Mouse (Mus musculus): ENCODE measurements around the gene Ercc6.
A peak's percentile ranks its signal among the peaks of the same experiment; 100 is the strongest.

The Ercc6 gene

DNA sequence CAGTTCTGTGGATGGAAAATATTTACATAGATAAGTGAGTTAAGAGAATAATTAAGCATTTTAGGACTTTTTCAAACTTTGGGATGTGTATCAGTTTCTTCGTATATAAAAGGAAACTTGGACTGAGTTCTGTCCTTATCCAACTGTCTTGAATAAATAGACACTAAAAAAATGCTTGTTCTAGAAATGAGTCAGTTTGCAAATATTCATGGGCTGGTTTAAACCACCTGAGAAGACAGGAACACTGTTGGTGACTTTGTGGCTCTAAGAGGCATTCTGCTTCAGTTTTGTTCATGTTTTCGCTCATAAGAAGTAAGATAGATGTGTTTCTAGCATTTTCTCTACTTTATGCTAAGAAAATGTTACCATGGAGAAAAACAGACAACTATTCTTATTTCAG lies 5.2 kb downstream of the Ercc6 start:
- DNase-seq (ENCODE audit: low spot score): no peak

DNA sequence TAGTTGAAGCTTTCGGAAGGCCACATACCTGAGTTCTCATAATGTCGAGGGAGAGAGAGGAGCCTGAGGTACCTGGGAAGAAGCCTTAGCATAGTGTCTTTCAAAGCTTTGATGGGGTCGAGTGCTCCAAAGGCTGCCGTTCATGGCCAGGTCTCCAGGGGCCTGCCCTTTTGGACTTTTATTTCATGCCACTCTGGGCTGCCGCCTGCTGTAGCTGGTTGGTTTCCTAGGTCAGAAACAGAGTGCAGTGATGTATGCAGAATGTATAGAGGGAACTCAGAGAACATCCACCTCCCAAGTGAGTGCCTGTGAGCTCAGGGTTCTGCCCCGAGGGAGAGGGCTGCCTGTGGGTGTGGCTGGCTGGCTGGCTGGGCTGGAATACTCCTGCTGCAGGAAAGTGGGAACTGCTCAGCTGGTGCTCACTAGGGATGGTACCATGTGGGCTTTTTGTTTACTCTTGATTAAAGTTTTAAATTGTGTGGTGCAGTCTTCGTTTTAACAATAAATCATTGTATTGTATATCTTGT lies 7.1 kb downstream of the Ercc6 start:
- no peak for DNase-seq (ENCODE audit: low spot score)

- DNase-seq (ENCODE audit: low spot score): no peak
Observed at GRCm38 (mm10) chr14:32522336-32522735, 9.0 kb downstream of the Ercc6 start.

- DNase-seq (ENCODE audit: low spot score): no peak
Observed at GRCm38 (mm10) chr14:32524071-32524470, 10.8 kb downstream of the Ercc6 start.

- no peak for DNase-seq (ENCODE audit: low spot score)
Observed at GRCm38 (mm10) chr14:32525996-32526705, 12.8 kb downstream of the Ercc6 start.

- no peak for DNase-seq (ENCODE audit: low spot score)
Observed at GRCm38 (mm10) chr14:32527211-32527610, 13.9 kb downstream of the Ercc6 start.

GRCm38 (mm10) chr14:32529036-32529435 lies 15.7 kb downstream of the Ercc6 start:
- DNase-seq (ENCODE audit: low spot score): no peak

GRCm38 (mm10) chr14:32530896-32531295 lies 17.6 kb downstream of the Ercc6 start:
- DNase-seq (ENCODE audit: low spot score): peak; percentile 73

GRCm38 (mm10) chr14:32531371-32531770 lies 18.1 kb downstream of the Ercc6 start:
- no peak for DNase-seq (ENCODE audit: low spot score)

- DNase-seq (ENCODE audit: low spot score): peak; percentile 23
Observed at GRCm38 (mm10) chr14:32532381-32533147, 19.2 kb downstream of the Ercc6 start.

DNA sequence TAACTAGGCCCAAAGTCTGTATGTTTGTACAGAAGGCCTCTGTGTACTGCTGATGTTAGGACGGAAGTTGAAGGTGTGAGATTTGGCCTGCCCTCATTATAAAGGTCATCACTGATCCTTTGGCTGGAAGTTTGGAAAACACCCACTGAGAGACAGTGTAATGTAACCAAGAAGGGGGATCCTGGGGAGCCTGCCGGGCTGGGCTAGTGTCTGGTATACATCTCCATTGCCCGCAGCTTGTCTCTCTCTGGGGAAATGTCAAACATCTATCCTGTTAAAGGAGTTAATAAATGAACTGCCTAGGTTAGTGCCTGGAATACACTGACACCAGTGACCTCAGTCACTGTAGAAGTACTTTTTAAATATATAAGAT lies 19.8 kb downstream of the Ercc6 start:
- no peak for DNase-seq (ENCODE audit: low spot score)

DNA sequence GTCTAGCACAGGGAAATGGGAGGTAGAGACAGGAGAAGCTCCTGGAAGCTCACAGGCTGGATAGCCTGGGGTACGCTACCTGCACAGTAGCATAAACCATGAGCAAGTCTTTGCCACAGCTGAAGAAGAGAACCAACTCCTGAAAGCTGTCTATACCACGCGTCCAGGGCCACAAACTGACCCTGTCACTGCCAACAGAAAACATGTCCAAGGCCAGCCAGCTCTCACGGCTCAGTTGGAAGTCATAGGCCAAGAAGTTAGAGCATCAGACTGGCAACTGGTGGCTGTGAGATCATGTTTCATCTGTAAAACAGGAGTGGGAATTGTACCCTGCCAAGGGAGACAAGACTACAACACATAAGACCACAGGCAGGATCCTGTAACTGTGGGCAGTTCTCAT lies 20.3 kb downstream of the Ercc6 start:
- DNase-seq (ENCODE audit: low spot score): no peak

- peak; percentile 43 for DNase-seq (ENCODE audit: low spot score)
Observed at GRCm38 (mm10) chr14:32534137-32534536, 20.8 kb downstream of the Ercc6 start.

- DNase-seq (ENCODE audit: low spot score): no peak
Observed at GRCm38 (mm10) chr14:32536763-32537162, 23.4 kb downstream of the Ercc6 start.

DNA sequence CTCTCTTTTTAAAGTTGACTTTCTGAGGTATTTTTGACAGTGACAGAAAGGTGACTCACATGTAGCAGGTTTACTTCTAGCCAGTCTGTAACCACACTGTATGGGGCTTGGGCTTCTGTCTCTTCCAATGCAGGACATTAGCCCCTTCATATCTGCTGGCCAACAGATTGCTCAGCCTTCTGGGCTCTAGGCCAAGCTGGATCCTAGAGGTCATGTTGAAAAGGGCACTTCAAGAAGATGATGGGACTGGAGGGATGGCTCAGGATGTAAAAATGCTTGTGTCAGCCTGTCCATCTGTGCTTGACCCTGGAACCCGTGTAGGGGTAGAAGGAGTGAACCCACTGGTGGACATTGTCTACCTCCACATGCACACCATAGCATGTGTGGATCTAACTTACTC lies 24.8 kb downstream of the Ercc6 start:
- DNase-seq (ENCODE audit: low spot score): no peak

GRCm38 (mm10) chr14:32543075-32543474 lies 29.8 kb downstream of the Ercc6 start:
- no peak for DNase-seq (ENCODE audit: low spot score)

- no peak for DNase-seq (ENCODE audit: low spot score)
Observed at GRCm38 (mm10) chr14:32546676-32547075, 33.4 kb downstream of the Ercc6 start.

- no peak for DNase-seq (ENCODE audit: low spot score)
Observed at GRCm38 (mm10) chr14:32551854-32552253, 38.5 kb downstream of the Ercc6 start.

- DNase-seq (ENCODE audit: low spot score): no peak
Observed at GRCm38 (mm10) chr14:32553198-32553903, 40.0 kb downstream of the Ercc6 start.

DNA sequence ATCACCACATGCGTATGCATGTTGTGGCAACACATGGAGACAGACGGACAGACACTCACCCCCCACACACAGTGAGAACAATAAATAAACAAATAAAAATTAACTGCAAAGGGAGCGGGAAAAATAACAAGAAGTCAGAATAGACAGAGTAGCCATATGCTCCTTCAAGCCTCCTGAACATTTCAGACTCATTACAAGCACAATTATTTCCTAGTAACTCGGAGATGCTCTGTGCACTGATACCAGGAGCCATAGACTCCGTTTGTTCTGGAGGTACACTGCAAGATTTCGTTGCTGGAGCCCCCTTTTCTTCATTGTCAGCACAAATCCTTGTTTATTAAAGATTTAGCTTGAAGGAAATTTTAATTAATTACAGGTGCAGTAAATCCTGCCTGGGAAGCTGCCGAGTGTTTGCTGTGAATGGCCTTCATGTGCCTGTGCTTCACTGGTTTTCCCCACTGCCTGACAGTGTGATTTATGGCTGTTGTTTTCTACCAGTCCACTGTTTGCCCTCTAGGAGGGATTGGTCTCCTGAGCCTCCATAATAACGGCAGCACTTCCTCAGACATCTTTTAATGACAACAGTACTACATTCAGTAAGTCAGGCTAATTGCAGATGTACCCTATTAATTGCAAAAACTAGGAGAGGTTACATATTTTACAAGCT lies 41.7 kb downstream of the Ercc6 start:
- peak; percentile 46 for DNase-seq (ENCODE audit: low spot score)

- DNase-seq (ENCODE audit: low spot score): no peak
Observed at GRCm38 (mm10) chr14:32561428-32561827, 48.1 kb downstream of the Ercc6 start.

DNA sequence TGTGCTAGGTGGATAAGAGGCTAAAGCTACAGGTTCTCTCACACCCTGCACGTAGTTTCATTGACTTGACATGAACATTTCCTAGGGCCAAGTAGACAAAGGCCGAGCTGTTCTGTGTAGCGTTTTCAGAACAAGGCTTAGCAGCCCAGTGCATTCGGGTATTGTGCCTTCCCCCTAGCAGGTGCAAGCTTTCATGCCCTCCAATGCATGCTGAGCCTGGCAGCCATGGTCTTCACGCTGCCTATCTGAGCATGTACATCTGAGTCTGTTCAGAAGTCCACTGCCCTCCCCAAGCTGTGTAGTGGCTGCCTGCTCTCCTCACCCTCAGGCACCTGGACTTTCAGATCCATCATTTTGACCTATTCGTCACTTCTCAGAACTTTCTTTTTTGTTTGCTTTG lies 50.3 kb downstream of the Ercc6 start:
- no peak for DNase-seq (ENCODE audit: low spot score)
